Mouse (Mus musculus): ENCODE data around the gene Vegfb. TPM values are rescaled to one million over a fixed set of nuclear protein-coding genes. Genes with fewer than 3 reads are reported as not detected.

Gene Vegfb
- polyA plus RNA-seq, 1 experiment = 29.6 TPM

- Histone ChIP-seq H3K27ac (ENCODE audit: insufficient read depth, low read length) (no peak overlapping the region), H3K4me1 (ENCODE audit: control insufficient read depth, insufficient read depth, low read length) (peaks cover 7% of the 10 kb centered on the region), H3K4me3 (ENCODE audit: insufficient read depth, low read length) (no peak overlapping the region)
- no peak for TF ChIP-seq CTCF (IDR thresholded peaks at IDR 0.05; ENCODE audit: borderline replicate concordance, insufficient read depth, low read length)
- TF ChIP-seq POLR2A (IDR thresholded peaks at IDR 0.05; ENCODE audit: low read depth, low read length) = no peak
Measured at GRCm38 (mm10) chr19:6956461-6956860, 31.0 kb downstream of the Vegfb start.

DNA sequence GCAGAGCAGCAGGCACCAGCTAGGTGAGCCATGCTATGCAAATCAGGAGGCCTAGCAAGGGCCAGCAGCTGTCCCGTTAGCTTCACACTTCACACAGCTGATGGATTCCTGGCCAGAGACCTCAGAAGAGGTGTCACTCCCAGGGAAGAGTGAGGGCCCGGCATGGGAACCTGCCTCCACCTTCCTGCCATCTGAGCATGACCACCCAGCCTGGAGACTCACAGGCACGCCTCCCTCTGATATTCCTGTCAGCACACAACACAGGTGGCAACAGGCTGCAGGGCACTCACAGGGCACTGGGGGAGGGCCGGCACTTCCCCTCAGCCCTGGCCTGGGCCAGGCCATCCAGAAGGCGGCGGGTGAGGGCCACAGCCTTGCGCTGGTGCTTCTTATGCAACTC lies 32.0 kb downstream of the Vegfb start:
- Histone ChIP-seq H3K27ac (ENCODE audit: insufficient read depth, low read length) (no peak overlapping the region), H3K4me3 (ENCODE audit: insufficient read depth, low read length) (no peak overlapping the region), H3K4me1 (ENCODE audit: control insufficient read depth, insufficient read depth, low read length) (peaks cover 7% of the 10 kb centered on the region)
- TF ChIP-seq CTCF (IDR thresholded peaks at IDR 0.05; ENCODE audit: borderline replicate concordance, insufficient read depth, low read length) (no peak), POLR2A (IDR thresholded peaks at IDR 0.05; ENCODE audit: low read depth, low read length) (no peak)

GRCm38 (mm10) chr19:6954046-6954445 lies 33.4 kb downstream of the Vegfb start:
- Histone ChIP-seq H3K27ac (ENCODE audit: insufficient read depth, low read length) (no peak overlapping the region), H3K4me1 (ENCODE audit: control insufficient read depth, insufficient read depth, low read length) (peaks cover 7% of the 10 kb centered on the region), H3K4me3 (ENCODE audit: insufficient read depth, low read length) (no peak overlapping the region)
- TF ChIP-seq POLR2A (IDR thresholded peaks at IDR 0.05; ENCODE audit: low read depth, low read length) = no peak
- peak; percentile 33; the same call in 1 of the 2 replicates for TF ChIP-seq CTCF (IDR thresholded peaks at IDR 0.05; ENCODE audit: borderline replicate concordance, insufficient read depth, low read length)

DNA sequence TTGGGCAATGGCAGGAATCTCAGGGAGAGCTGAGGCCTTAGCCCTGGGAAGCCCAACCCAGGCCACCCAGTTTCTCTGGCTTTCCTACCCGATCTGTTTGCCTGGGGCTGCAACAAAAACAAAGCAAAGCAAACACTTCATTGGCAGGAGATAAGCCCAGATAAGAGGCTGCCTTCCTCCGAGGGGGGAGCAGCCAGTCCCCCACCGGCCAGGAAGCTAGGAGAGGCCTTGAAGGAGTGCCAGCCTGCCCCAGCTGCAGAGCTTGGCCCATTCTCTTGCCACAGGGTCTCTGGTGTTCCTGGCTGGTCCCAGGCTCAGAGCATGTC lies 34.8 kb downstream of the Vegfb start:
- H3K27ac ChIP-seq (ENCODE audit: insufficient read depth, low read length) = peak overlapping the region; percentile 94
- H3K4me3 ChIP-seq (ENCODE audit: insufficient read depth, low read length) = no peak overlapping the region
- H3K4me1 ChIP-seq (ENCODE audit: control insufficient read depth, insufficient read depth, low read length) = peaks cover 7% of the 10 kb centered on the region
- TF ChIP-seq POLR2A (IDR thresholded peaks at IDR 0.05; ENCODE audit: low read depth, low read length) = no peak
- no peak for TF ChIP-seq CTCF (IDR thresholded peaks at IDR 0.05; ENCODE audit: borderline replicate concordance, insufficient read depth, low read length)

- TF ChIP-seq CTCF (IDR thresholded peaks at IDR 0.05; ENCODE audit: borderline replicate concordance, insufficient read depth, low read length) = no peak
- peak; percentile 10; the same call in 1 of the 2 replicates for TF ChIP-seq POLR2A (IDR thresholded peaks at IDR 0.05; ENCODE audit: low read depth, low read length)
- peak overlapping the region; percentile 94 for H3K27ac ChIP-seq (ENCODE audit: insufficient read depth, low read length)
- H3K4me1 ChIP-seq (ENCODE audit: control insufficient read depth, insufficient read depth, low read length) = peaks cover 7% of the 10 kb centered on the region
- H3K4me3 ChIP-seq (ENCODE audit: insufficient read depth, low read length) = peak overlapping the region; percentile 45
Measured at GRCm38 (mm10) chr19:6951994-6952711, 35.3 kb downstream of the Vegfb start.

GRCm38 (mm10) chr19:6951381-6951968 lies 36.0 kb downstream of the Vegfb start:
- H3K4me1 ChIP-seq (ENCODE audit: control insufficient read depth, insufficient read depth, low read length) = peaks cover 7% of the 10 kb centered on the region
- peak; percentile 96 for TF ChIP-seq POLR2A (IDR thresholded peaks at IDR 0.05; ENCODE audit: low read depth, low read length)
- TF ChIP-seq CTCF (IDR thresholded peaks at IDR 0.05; ENCODE audit: borderline replicate concordance, insufficient read depth, low read length) = no peak
- peak overlapping the region; percentile 71 for H3K4me3 ChIP-seq (ENCODE audit: insufficient read depth, low read length)
- H3K27ac ChIP-seq (ENCODE audit: insufficient read depth, low read length) = peak overlapping the region; percentile 94

DNA sequence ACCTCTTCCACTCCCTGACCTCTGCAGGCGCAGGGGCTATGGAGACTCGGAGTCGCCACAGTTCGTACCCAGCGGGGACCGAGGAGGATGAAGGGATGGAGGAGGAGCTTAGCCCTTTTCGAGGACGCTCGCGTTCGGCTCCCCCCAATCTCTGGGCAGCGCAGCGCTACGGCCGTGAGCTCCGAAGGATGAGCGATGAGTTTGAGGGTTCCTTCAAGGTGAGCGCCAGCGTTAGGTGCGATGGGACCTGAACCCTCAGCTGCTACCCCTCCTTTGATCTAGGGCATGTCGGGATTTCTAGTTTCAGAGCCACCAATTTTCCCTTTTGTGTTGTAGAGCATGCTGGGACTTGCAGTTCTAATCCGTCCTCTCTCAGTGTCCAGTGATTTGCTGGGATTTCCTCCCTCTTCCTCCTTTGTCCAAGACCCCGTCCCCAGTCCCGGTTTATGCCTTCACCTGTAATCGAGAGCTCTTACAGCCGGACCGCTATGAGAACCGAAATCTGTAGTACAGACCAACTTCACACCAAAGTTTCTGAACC lies 36.8 kb downstream of the Vegfb start:
- Histone ChIP-seq H3K4me1 (ENCODE audit: control insufficient read depth, insufficient read depth, low read length) (peaks cover 7% of the 10 kb centered on the region), H3K27ac (ENCODE audit: insufficient read depth, low read length) (peak overlapping the region; percentile 94)
- peak; percentile 93 for TF ChIP-seq POLR2A (IDR thresholded peaks at IDR 0.05; ENCODE audit: low read depth, low read length)
- TF ChIP-seq CTCF (IDR thresholded peaks at IDR 0.05; ENCODE audit: borderline replicate concordance, insufficient read depth, low read length) = no peak

DNA sequence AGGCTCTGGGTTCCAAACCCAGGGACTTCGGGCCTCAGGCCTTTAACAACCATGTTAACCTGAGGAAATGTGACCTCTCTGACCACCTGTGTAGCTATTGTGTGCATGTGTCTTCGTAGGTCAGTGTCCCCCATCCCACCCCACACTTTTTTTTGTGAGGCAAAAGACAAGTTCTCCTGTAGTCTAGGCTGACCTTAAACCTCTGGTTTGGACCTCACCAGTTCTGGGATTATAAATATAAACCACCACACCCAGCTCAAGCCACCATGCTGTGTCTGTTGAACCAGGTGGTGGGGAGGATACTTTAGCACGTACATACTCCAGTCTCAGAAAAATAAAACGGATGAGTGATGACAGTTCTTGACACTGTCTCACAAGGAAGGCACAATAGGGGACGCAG lies 37.5 kb downstream of the Vegfb start:
- TF ChIP-seq POLR2A (IDR thresholded peaks at IDR 0.05; ENCODE audit: low read depth, low read length) = no peak
- TF ChIP-seq CTCF (IDR thresholded peaks at IDR 0.05; ENCODE audit: borderline replicate concordance, insufficient read depth, low read length) = no peak
- H3K4me3 ChIP-seq (ENCODE audit: insufficient read depth, low read length) = peak overlapping the region; percentile 71; the same call in 1 of the 2 replicates
- H3K4me1 ChIP-seq (ENCODE audit: control insufficient read depth, insufficient read depth, low read length) = peaks cover 7% of the 10 kb centered on the region
- H3K27ac ChIP-seq (ENCODE audit: insufficient read depth, low read length) = no peak overlapping the region

More for the DNA sequence above, 36.8 kb downstream of the Vegfb start:
- peak overlapping the region; percentile 71 for H3K4me3 ChIP-seq (ENCODE audit: insufficient read depth, low read length)

DNA sequence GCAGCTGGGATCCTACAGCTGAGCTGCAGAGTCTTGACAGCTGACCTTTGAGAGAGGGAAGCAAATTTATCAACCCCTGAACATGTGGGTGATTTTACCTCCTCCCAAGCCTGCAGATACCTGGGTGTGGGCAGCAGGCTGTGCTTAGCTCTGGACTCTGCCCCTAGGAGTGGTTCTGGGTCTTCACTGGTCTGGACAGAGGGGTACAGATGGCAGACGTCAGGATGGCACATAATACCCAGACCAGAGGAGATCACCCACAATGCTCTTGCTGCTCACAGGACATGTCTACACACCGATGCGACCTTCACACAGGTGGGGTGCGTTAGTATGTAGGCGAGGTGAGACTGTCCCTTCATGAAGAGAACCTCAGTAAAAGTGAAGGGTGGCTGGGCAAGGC lies 37.9 kb downstream of the Vegfb start:
- Histone ChIP-seq H3K4me3 (ENCODE audit: insufficient read depth, low read length) (no peak overlapping the region), H3K4me1 (ENCODE audit: control insufficient read depth, insufficient read depth, low read length) (peaks cover 7% of the 10 kb centered on the region), H3K27ac (ENCODE audit: insufficient read depth, low read length) (no peak overlapping the region)
- TF ChIP-seq POLR2A (IDR thresholded peaks at IDR 0.05; ENCODE audit: low read depth, low read length) = no peak; the same call in 1 of the 2 replicates
- no peak for TF ChIP-seq CTCF (IDR thresholded peaks at IDR 0.05; ENCODE audit: borderline replicate concordance, insufficient read depth, low read length)

- Histone ChIP-seq H3K4me3 (ENCODE audit: insufficient read depth, low read length) (no peak overlapping the region), H3K4me1 (ENCODE audit: control insufficient read depth, insufficient read depth, low read length) (peaks cover 7% of the 10 kb centered on the region), H3K27ac (ENCODE audit: insufficient read depth, low read length) (no peak overlapping the region)
- no peak for TF ChIP-seq POLR2A (IDR thresholded peaks at IDR 0.05; ENCODE audit: low read depth, low read length)
- TF ChIP-seq CTCF (IDR thresholded peaks at IDR 0.05; ENCODE audit: borderline replicate concordance, insufficient read depth, low read length) = no peak
Measured at GRCm38 (mm10) chr19:6948186-6948585, 39.3 kb downstream of the Vegfb start.
